Mouse (Mus musculus) forebrain, embryonic 16.5 days (tissue): ENCODE data around the gene Nckap5l. TPM values are rescaled to one million over a fixed set of nuclear protein-coding genes. Genes with fewer than 3 reads are reported as not detected.
"Not testable (repeated sequence)": the region's sequence is repeated elsewhere in the genome, so short reads cannot be mapped to it uniquely, and the experiment has no call there.

Experiments used
- ATAC-seq: fragments of 200-750 bp; cut with Nextera tagmentation; 2 replicates; pipeline ENCODE4 v1.8.0; 2017; ENCODE audit warnings: mild to moderate bottlenecking, moderate library complexity
- H3K27ac ChIP-seq: fragments of 300-500 bp; sonication (generic); 2 replicates; pipeline ENCODE4 v1.5.1; 2014; ENCODE audit warnings: low read length, control low read depth
- H3K27me3 ChIP-seq: fragments of 300-500 bp; sonication (generic); replicated peaks from 2 replicates; pipeline ENCODE4 v1.6.1; 2014; ENCODE audit warnings: low read length; ENCODE audit not compliant: control insufficient read depth, insufficient read depth
- H3K36me3 ChIP-seq: fragments of 300-500 bp; sonication (generic); 2 replicates; pipeline ENCODE4 v1.6.1; 2014; ENCODE audit not compliant: control insufficient read depth, insufficient read depth
- H3K4me1 ChIP-seq: fragments of 300-500 bp; sonication (generic); replicated peaks from 2 replicates; pipeline ENCODE4 v1.6.1; 2014; ENCODE audit warnings: low read length; ENCODE audit not compliant: control insufficient read depth, insufficient read depth
- H3K4me2 ChIP-seq: fragments of 300-500 bp; sonication (generic); 2 replicates; pipeline ENCODE4 v1.6.1; 2014; ENCODE audit warnings: mild to moderate bottlenecking, low read length, control low read depth
- H3K4me3 ChIP-seq: fragments of 300-500 bp; sonication (generic); replicated peaks from 2 replicates; pipeline ENCODE4 v1.5.1; 2014; ENCODE audit warnings: mild to moderate bottlenecking, low read length, control low read depth
- H3K9ac ChIP-seq: fragments of 300-500 bp; sonication (generic); replicated peaks from 2 replicates; pipeline ENCODE4 v1.6.1; 2014; ENCODE audit warnings: low read depth, low read length, control low read depth
- H3K9me3 ChIP-seq: fragments of 300-500 bp; sonication (generic); 2 replicates; pipeline ENCODE4 v1.6.1; 2016; ENCODE audit warnings: low read length; ENCODE audit not compliant: control insufficient read depth
- WGBS: fragments of 180-500 bp; shearing (Covaris S2); extraction: QIAGEN DNeasy Blood & Tissue Kit; methylation state at CpG from one replicate; pipeline ENCODE4 v1.1.7; 2014; 5-methylcytosine and 5-hydroxymethylcytosine counted together
- polyA plus RNA-seq: library from polyadenylated mRNA; unstranded; fragments of >200 nt; fragmentation: Nextera tagmentation; extraction: Ambion mirVana; gene quantifications from 2 replicates; pipeline ENCODE4 v1.2.1, GENCODE M21; 2015

Nckap5l gene
- polyA plus RNA-seq, 1 experiment from 2014 or later: 12.5 TPM

DNA sequence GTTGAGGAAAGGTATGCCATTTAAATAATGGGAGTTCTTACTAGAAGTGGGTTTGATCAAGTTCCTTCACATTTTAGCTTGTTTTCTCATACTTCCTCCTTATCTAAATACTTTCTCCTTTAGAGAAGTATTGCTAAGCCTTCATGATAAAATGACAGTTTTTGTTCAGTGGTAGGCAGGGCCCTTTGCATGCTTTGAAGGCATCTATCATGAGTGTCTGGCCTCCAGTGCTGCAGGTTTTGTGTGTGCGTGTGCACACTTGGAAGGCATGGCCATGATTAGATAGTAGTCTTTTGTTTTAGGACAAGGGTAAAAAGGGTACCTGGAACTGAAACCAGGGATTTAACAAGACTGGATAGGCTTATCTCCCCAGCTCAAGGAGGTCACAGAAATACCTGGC lies 61.1 kb downstream of the Nckap5l start:
- no peak overlapping the region for H3K4me2 ChIP-seq
- H3K36me3 ChIP-seq: no peaks in the 10 kb centered on the region
- no peak for ATAC-seq
- H3K9ac ChIP-seq: no peak overlapping the region
- H3K4me3 ChIP-seq: no peak overlapping the region
- 75% methylated on average over 1 of the region's 1 CpGs for WGBS
- H3K27ac ChIP-seq: no peak overlapping the region
- H3K27me3 ChIP-seq: no peaks in the 10 kb centered on the region
- H3K4me1 ChIP-seq: peaks cover 35% of the 10 kb centered on the region
- H3K9me3 ChIP-seq: no peaks in the 10 kb centered on the region

GRCm38 (mm10) chr15:99393386-99394252 lies 63.9 kb downstream of the Nckap5l start:
- Histone ChIP-seq H3K4me3 (peak overlapping the region; percentile 95), H3K27ac (peak overlapping the region; percentile 94), H3K9ac (peak overlapping the region; percentile 81), H3K9me3 (no peaks in the 10 kb centered on the region), H3K27me3 (no peaks in the 10 kb centered on the region), H3K4me2 (peak overlapping the region; percentile 99), H3K36me3 (no peaks in the 10 kb centered on the region), H3K4me1 (peaks cover 35% of the 10 kb centered on the region)
- no peak for ATAC-seq
- WGBS: 12% methylated on average over 24 of the region's 24 CpGs

DNA sequence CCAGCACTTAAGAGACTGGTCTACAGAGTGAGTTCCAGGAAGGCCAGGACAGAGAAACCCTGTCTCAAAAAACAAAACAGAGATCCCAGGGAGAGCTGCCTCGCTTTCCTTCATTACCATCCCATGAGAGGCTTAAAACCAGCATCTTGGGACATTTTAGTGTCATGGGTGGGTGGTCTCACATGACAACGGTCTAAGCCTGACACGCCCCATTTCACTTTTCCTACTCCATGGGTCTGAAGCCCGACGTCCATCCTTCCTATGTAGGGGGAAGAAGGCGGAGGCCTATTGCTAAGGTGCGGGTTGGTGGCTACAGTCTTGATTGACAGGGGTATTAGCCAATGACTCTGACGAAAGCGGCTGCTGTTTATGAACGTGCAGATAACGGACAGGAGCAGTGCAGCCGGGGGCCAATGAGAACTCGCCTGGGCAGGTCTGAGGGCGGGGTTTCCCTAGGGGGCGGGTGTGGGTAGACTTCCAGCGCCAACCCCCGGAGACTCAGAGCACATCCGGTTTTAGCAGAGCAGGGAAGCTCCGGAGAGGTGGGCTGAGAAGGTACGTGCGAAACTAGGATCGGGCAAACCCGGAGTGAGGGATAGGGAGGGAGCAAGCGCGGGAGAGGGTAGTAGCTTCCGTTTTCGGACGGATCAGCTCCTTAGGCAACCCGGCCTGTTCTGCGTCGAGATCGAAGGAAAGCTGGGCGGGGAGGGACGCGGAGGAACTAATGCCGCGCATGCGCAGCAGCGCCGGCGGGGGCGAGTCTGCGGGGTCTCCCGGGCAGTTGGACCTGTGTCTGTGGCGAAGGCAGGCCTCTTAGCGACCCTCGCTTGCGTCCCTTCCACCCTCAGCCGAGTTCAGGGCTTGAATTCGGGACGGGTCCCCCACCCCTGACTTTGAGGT lies 64.8 kb downstream of the Nckap5l start, which contains the start of gene Tmbim6:
Gene Tmbim6, plus strand, starts transcription at position 397 of the 900 bp plus-strand sequence.
- Histone ChIP-seq H3K4me2 (peak within 1 kb of the TSS; percentile 99), H3K9me3 (no peaks in the 10 kb centered on the region), H3K36me3 (no peaks in the 10 kb centered on the region), H3K27me3 (no peaks in the 10 kb centered on the region), H3K27ac (peak within 1 kb of the TSS; percentile 94), H3K4me3 (peak within 1 kb of the TSS; percentile 95), H3K9ac (peak within 1 kb of the TSS; percentile 81), H3K4me1 (peaks cover 35% of the 10 kb centered on the region)
- ATAC-seq: peak; percentile 100
- under 1% methylated on average over 51 of the region's 51 CpGs for WGBS

DNA sequence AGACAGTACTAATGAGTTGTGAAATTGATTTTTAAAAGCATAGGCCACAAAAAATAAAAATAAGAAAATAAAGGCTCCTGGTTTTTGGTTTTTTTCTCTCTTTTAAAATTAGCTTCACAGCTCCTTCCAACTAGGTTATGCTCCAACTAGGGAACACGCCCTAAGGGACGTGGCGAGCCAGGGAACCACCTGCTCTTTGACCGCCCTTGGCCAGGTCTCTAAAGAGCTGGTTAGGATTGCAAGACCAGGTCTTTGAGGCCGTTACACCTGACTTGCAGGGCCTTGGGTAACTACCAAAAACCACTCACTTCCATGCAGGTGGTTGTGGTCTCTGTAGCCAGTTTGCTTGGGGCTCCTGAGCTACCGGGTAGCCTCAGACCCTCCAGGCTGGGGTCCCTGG lies 65.6 kb downstream of the Nckap5l start:
- ATAC-seq: no peak
- peak overlapping the region; percentile 54 for H3K4me2 ChIP-seq
- H3K9ac ChIP-seq: peak overlapping the region; percentile 43
- no peaks in the 10 kb centered on the region for H3K27me3 ChIP-seq
- peaks cover 35% of the 10 kb centered on the region for H3K4me1 ChIP-seq
- H3K9me3 ChIP-seq: no peaks in the 10 kb centered on the region
- 84% methylated on average over 6 of the region's 6 CpGs for WGBS
- no peak overlapping the region for H3K27ac ChIP-seq
- peak overlapping the region; percentile 95 for H3K4me3 ChIP-seq
- H3K36me3 ChIP-seq: no peaks in the 10 kb centered on the region

- H3K9me3 ChIP-seq: no peaks in the 10 kb centered on the region
- H3K4me1 ChIP-seq: peaks cover 26% of the 10 kb centered on the region
- no peaks in the 10 kb centered on the region for H3K27me3 ChIP-seq
- H3K4me3 ChIP-seq: no peak overlapping the region
- H3K36me3 ChIP-seq: no peaks in the 10 kb centered on the region
- no peak overlapping the region for H3K9ac ChIP-seq
- WGBS: 79% methylated on average over 6 of the region's 7 CpGs
- H3K27ac ChIP-seq: no peak overlapping the region
- ATAC-seq: no peak
- no peak overlapping the region for H3K4me2 ChIP-seq
Measured at GRCm38 (mm10) chr15:99390472-99391401, 66.8 kb downstream of the Nckap5l start.

DNA sequence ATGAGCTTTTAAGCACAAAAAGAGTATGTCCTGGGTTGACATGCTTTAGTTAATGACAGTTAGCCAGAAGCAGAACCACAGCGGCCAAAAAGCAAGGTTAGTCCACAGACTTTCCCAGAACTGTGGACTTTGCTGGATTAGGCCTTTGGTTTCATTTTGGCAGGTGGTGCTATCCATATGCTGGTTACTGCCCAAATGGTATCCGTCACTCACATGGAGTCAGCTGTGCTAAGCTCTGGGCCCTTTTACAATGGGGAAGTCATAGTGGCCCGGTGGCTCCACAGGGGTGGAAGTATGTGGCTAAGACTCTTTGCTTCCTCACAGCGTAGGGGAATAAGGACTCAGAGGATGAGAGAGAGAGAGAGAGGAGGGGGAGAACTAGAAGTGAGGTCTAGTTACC lies 69.6 kb downstream of the Nckap5l start:
- Histone ChIP-seq H3K27ac (no peak overlapping the region), H3K4me2 (no peak overlapping the region), H3K9me3 (no peaks in the 10 kb centered on the region), H3K4me3 (no peak overlapping the region), H3K9ac (no peak overlapping the region), H3K27me3 (no peaks in the 10 kb centered on the region), H3K36me3 (no peaks in the 10 kb centered on the region), H3K4me1 (0 out of 2 replicates have a peak, but pooled peaks cover 3% of the 10 kb centered on the region)
- WGBS: 69% methylated on average over 4 of the region's 4 CpGs
- ATAC-seq: no peak

- Histone ChIP-seq H3K36me3 (no peaks in the 10 kb centered on the region), H3K27ac (no peak overlapping the region), H3K9me3 (no peaks in the 10 kb centered on the region), H3K4me3 (no peak overlapping the region), H3K27me3 (no peaks in the 10 kb centered on the region), H3K4me2 (no peak overlapping the region), H3K9ac (no peak overlapping the region), H3K4me1 (no peaks in the 10 kb centered on the region)
- WGBS: 75% methylated on average over 3 of the region's 3 CpGs
- ATAC-seq: no peak
Measured at GRCm38 (mm10) chr15:99386796-99387195, 70.8 kb downstream of the Nckap5l start.

- H3K36me3 ChIP-seq, H3K9ac ChIP-seq, H3K27ac ChIP-seq, H3K9me3 ChIP-seq, H3K27me3 ChIP-seq, H3K4me2 ChIP-seq, H3K4me1 ChIP-seq, ATAC-seq, H3K4me3 ChIP-seq: not testable (repeated sequence)
- WGBS: 71% methylated on average over 3 of the region's 3 CpGs
Measured at GRCm38 (mm10) chr15:99386110-99386509, 71.4 kb downstream of the Nckap5l start.
